Mouse (Mus musculus) heart, postnatal 4 days (tissue): ENCODE measurements around the gene Arsg. TPM values are rescaled to one million over a fixed set of nuclear protein-coding genes. Genes with fewer than 3 reads are reported as not detected.

ENCODE experiments used
- DNase-seq: peaks from one replicate; pipeline ENCODE4 v3.0.0; 2021
- microRNA-seq, 2 experiments: library from miRNA; unstranded; fragments of <30 nt; microRNA quantifications; one replicate each; pipeline ENCODE4 v1.2.0; 2021 to 2022
- total RNA-seq, 2 experiments: library from RNA; stranded (reverse); gene quantifications; 2 replicates each; pipeline ENCODE4 v1.2.3; 2021

The Arsg gene
- total RNA-seq, 2 experiments from 2014 or later: 5.2 to 6.1 TPM

DNA sequence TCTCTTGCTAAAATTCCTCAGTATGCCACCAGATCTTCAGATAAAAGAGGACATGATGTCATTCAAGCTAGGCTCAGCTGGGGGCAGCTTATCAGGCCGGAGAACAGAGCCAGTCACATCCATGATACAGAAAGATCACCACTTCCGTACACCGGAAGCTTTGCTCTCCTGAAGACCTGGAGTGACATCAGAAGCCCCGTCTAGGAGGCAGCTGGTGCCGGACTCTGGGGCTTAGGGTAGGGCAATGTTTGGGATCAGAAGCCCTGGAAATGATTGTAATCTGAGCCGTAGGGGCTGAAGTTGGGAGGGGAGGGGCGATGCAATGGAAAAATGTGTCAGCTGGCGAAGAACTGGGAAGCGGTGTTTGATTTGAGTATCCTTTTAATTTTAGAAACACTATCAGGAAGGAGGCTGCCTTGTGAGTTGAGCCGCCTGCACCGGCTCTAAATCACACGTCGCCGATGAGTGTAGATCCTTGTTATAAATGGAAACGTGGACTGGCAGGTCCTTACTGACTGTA is 149.4 kb downstream of the Arsg start:
- peak; percentile 59 for DNase-seq

Small RNA genes lying within 50 kb of the gene (microRNA-seq; reads per million reads assigned to microRNA genes)
- gene Gm25540: 0 reads per million in 2 experiments

Other genes starting within 250 kb of the Arsg start
- 1 to 10 TPM in 1 of 2 experiments, under 1 TPM in 1; 0.79 to 1.6 TPM for gene Rgs9, start 175.2 kb upstream of the Arsg start, total RNA-seq
- 10 to 100 TPM; 42.7 to 49.0 TPM for gene Gna13, start 110.5 kb upstream of the Arsg start, total RNA-seq
- not detected for gene 9930022D16Rik, start 59.5 kb upstream of the Arsg start, total RNA-seq
- gene Amz2, start 47.4 kb upstream of the Arsg start, total RNA-seq: 10 to 100 TPM; 46.9 to 49.4 TPM
- gene Slc16a6, start 224 bp downstream of the Arsg start, total RNA-seq: 10 to 100 TPM; 17.9 to 22.6 TPM
- 10 to 100 TPM; 85.0 to 86.1 TPM for gene Wipi1, start 138.6 kb downstream of the Arsg start, total RNA-seq
- gene Prkar1a, start 176.0 kb downstream of the Arsg start, total RNA-seq: 100 to 1,000 TPM; 629 to 659 TPM
- gene Fam20a, start 248.9 kb downstream of the Arsg start, total RNA-seq: 1 to 10 TPM; 5.1 to 5.8 TPM